Mouse (Mus musculus) kidney, embryonic 16.5 days (tissue): Measurements from ENCODE around the gene B3galt4. TPM values are rescaled to one million over a fixed set of nuclear protein-coding genes. Genes with fewer than 3 reads are reported as not detected.
A peak's percentile ranks its signal among the peaks of the same experiment; 100 is the strongest.

ENCODE experiments used
- ATAC-seq: fragments of 200-750 bp; cut with Nextera tagmentation; 2 replicates; pipeline ENCODE4 v1.8.0; 2017; ENCODE audit warnings: moderate TSS enrichment; ENCODE audit not compliant: low FRiP score, low TSS enrichment
- H3K27ac ChIP-seq: fragments of 300-500 bp; sonication (generic); 2 replicates; pipeline ENCODE4 v1.5.1; 2014; ENCODE audit warnings: low read length
- H3K27me3 ChIP-seq: fragments of 300-500 bp; sonication (generic); 2 replicates; pipeline ENCODE4 v1.6.1; 2014; ENCODE audit warnings: low read length, control low read depth, mixed read lengths; ENCODE audit not compliant: insufficient read depth
- H3K36me3 ChIP-seq: fragments of 300-500 bp; sonication (generic); 2 replicates; pipeline ENCODE4 v1.6.1; 2014; ENCODE audit warnings: low read length, control low read depth, mixed read lengths; ENCODE audit not compliant: insufficient read depth
- H3K4me1 ChIP-seq: fragments of 300-500 bp; sonication (generic); 2 replicates; pipeline ENCODE4 v1.6.1; 2014; ENCODE audit warnings: low read length, control low read depth, mixed read lengths; ENCODE audit not compliant: insufficient read depth
- H3K4me2 ChIP-seq: fragments of 300-500 bp; sonication (generic); replicated peaks from 2 replicates; pipeline ENCODE4 v1.6.1; 2014; ENCODE audit warnings: low read depth, low read length
- H3K4me3 ChIP-seq: fragments of 300-500 bp; sonication (generic); 2 replicates; pipeline ENCODE4 v1.5.1; 2014; ENCODE audit warnings: mild to moderate bottlenecking, low read length
- H3K9ac ChIP-seq: fragments of 300-500 bp; sonication (generic); replicated peaks from 2 replicates; pipeline ENCODE4 v1.6.1; 2014; ENCODE audit warnings: low read length
- H3K9me3 ChIP-seq: fragments of 300-500 bp; sonication (generic); 2 replicates; pipeline ENCODE4 v1.6.1; 2016; ENCODE audit warnings: low read length, control low read depth
- WGBS: fragments of 180-500 bp; shearing (Covaris S2); extraction: QIAGEN DNeasy Blood & Tissue Kit; methylation state at CpG from one replicate; pipeline ENCODE4 v1.1.7; 2014; 5-methylcytosine and 5-hydroxymethylcytosine counted together
- polyA plus RNA-seq: library from polyadenylated mRNA; unstranded; fragments of >200 nt; fragmentation: Nextera tagmentation; extraction: Ambion mirVana; gene quantifications from 2 replicates; pipeline ENCODE4 v1.2.1, GENCODE M21; 2015

B3galt4 gene
- polyA plus RNA-seq, 1 experiment from 2014 or later: 6.9 TPM

DNA sequence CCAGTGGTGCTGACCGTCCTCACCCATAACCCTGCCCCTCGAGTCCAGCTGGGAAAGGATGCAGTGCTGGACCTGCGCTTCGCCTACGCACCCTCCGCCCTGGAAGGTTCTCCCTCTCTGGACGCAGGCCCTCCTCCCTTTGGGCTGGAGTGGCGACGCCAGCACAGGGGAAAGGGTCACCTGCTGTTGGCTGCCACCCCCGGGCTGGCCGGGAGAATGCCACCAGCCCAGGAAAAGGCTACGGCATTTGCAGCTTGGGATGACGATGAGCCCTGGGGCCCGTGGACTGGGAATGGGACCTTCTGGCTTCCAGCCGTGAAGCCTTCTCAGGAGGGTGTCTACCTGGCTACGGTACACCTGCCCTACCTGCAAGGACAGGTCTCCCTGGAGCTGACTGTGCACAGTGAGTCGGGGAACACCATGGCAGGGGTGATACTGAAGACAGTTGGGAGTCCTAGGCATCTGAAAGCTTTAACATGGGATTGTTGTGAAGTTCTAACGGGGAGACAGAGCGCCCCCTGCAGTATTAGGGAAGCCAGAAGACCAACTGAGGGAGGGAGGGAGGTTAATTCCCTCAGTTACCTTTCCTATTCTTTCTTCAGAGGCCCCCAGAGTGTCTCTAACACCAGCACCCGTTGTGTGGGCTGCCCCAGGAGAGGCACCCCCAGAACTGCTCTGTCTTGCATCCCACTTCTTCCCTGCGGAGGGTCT lies 25.7 kb downstream of the B3galt4 start:
- WGBS: 82% methylated on average over 20 of the region's 21 CpGs
- Histone ChIP-seq H3K27me3 (no peaks in the 10 kb centered on the region), H3K36me3 (peaks cover 7% of the 10 kb centered on the region; the same call in 1 of the 2 replicates), H3K4me3 (no peak overlapping the region), H3K9me3 (no peaks in the 10 kb centered on the region), H3K4me1 (peaks cover 14% of the 10 kb centered on the region), H3K4me2 (no peak overlapping the region), H3K9ac (no peak overlapping the region), H3K27ac (no peak overlapping the region)
- ATAC-seq: no peak

GRCm38 (mm10) chr17:33924577-33925283 lies 26.6 kb downstream of the B3galt4 start:
- WGBS: 90% methylated on average over 10 of the region's 10 CpGs
- Histone ChIP-seq H3K27me3 (no peaks in the 10 kb centered on the region), H3K27ac (no peak overlapping the region), H3K4me2 (no peak overlapping the region), H3K9ac (no peak overlapping the region), H3K9me3 (no peaks in the 10 kb centered on the region), H3K4me1 (peaks cover 12% of the 10 kb centered on the region), H3K4me3 (no peak overlapping the region), H3K36me3 (peaks cover 7% of the 10 kb centered on the region; the same call in 1 of the 2 replicates)
- no peak for ATAC-seq

DNA sequence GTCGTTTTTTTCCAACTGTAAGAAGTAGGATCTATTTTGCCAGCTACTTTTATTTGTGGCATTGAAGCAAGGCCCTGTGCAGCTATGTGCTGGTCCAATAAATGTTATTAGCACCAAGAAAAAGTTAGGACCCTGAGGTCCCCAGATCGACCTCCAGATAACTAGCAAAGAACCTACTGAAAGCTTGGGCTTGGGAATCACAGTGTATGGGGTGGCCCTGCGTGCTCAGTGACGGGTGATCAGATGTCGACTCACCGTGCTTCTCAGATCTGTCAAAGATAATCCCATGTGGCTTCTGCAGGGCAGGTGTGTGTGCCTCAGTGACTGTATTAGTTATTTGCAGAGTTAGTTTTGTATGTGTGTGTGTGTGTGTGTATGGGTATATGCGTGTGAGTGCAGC lies 29.9 kb downstream of the B3galt4 start:
- H3K9ac ChIP-seq: no peak overlapping the region
- ATAC-seq: no peak
- H3K27ac ChIP-seq: no peak overlapping the region
- WGBS: 85% methylated on average over 7 of the region's 7 CpGs
- H3K4me2 ChIP-seq: no peak overlapping the region
- no peaks in the 10 kb centered on the region for H3K27me3 ChIP-seq
- no peak overlapping the region for H3K4me3 ChIP-seq
- peaks cover 21% of the 10 kb centered on the region for H3K4me1 ChIP-seq
- no peaks in the 10 kb centered on the region for H3K9me3 ChIP-seq
- H3K36me3 ChIP-seq: peaks cover 15% of the 10 kb centered on the region; the same call in 1 of the 2 replicates

DNA sequence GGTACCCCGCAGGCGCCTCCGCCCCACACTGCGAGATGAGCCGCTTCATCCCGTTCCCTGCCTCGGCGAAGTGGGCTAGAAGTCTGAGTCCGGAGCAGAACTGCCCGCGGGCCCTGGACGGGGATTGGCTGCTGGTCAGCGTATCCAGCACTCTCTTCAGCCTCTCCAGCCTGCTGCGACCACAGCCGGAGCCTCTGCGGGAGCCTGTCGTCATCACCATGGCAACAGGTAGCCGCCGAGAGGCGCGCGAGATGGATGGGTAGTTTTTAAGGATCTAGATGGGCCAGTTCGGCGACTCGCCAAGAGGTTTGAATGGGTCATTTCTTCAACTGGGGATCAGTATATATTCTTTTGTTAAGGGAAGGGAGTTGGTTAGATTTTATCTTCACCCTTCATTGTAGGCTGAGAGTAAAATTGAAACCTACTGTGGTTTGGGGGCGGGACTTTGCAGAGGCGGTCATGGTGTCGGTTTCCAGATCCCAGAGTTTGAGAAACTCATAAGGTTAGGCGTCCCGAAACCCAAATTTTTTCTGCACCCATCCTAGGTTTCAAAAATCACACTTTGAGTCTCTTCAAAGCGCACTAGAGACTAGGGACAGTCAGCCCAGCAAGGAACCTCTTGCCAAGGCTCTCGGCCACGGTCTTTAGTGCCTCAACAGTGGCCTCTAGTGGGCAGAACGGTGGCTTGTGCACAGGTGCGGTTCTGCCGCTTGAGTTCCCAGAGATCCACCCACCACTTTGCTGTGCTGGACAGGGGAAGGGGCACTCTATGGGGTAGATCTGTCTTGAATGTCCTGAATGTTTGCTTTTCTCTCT lies 30.8 kb downstream of the B3galt4 start:
- WGBS: under 1% methylated on average over 36 of the region's 36 CpGs
- H3K4me1 ChIP-seq: peaks cover 22% of the 10 kb centered on the region
- peak overlapping the region; percentile 70 for H3K9ac ChIP-seq
- peaks cover 9% of the 10 kb centered on the region; the same call in 1 of the 2 replicates for H3K36me3 ChIP-seq
- no peaks in the 10 kb centered on the region for H3K27me3 ChIP-seq
- ATAC-seq: peak; percentile 64
- H3K27ac ChIP-seq: peak overlapping the region; percentile 79
- H3K4me2 ChIP-seq: peak overlapping the region; percentile 76
- peak overlapping the region; percentile 76 for H3K4me3 ChIP-seq
- H3K9me3 ChIP-seq: no peaks in the 10 kb centered on the region

DNA sequence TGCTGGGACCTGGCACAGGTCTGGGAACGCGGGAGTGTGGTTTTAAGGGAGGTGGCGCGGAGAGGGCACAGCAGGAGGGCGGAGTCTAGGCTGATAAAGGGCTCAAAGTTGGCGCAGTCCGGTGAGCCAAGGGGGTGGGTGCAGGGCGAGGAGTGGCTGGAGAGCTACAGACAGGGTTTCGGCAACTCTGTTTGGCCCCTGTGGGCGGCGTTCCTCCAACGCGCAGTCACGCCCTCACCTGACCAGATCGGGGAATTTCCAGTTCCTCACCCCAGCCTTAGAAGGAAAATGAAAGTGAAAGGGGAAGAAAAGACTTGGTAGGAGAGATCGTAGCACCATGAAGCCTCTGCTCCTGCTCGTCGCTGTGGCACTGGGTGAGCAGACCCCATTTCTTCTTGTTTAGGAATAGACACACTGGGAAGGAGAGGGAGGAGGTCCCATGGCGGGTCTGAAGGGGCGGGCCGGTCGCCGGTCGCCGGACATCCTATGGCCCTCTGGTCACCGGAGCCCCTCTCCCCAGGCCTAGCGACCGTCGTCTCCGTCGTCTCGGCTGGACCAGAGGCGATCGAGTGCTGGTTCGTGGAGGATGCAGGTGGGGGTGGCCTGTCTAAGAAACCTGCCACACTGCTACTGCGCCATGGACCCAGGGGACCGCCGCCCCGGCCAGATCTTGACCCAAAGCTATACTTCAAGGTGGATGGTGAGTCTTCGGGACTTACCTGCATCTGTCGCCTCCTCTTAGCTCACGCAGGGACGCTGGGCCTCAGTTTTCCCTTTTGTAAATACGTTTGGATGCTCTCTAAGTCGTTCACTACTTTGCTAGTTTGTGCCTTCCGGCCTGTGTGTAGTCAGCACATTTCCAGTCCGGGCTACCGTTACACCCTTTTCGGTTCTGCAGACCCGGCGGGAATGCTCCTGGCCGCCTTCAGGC lies 31.7 kb downstream of the B3galt4 start:
- Histone ChIP-seq H3K4me1 (peaks cover 31% of the 10 kb centered on the region), H3K9ac (peak overlapping the region; percentile 70), H3K9me3 (no peaks in the 10 kb centered on the region), H3K27me3 (no peaks in the 10 kb centered on the region), H3K36me3 (peaks cover 12% of the 10 kb centered on the region; the same call in 1 of the 2 replicates), H3K4me3 (peak overlapping the region; percentile 76), H3K4me2 (peak overlapping the region; percentile 76), H3K27ac (peak overlapping the region; percentile 79)
- no peak for ATAC-seq
- under 1% methylated on average over 52 of the region's 52 CpGs for WGBS

GRCm38 (mm10) chr17:33918293-33919203 lies 32.7 kb downstream of the B3galt4 start:
- Histone ChIP-seq H3K4me2 (peak overlapping the region; percentile 76), H3K9me3 (no peaks in the 10 kb centered on the region), H3K27me3 (no peaks in the 10 kb centered on the region), H3K4me3 (peak overlapping the region; percentile 76), H3K36me3 (peaks cover 23% of the 10 kb centered on the region), H3K27ac (0 out of 2 replicates have a peak overlapping the region, but pooled peaks have one; percentile 23), H3K4me1 (peaks cover 34% of the 10 kb centered on the region), H3K9ac (peak overlapping the region; percentile 70; the same call in 1 of the 2 replicates)
- ATAC-seq: no peak
- 63% methylated on average over 37 of the region's 37 CpGs for WGBS

- 86% methylated on average over 18 of the region's 18 CpGs for WGBS
- Histone ChIP-seq H3K27ac (no peak overlapping the region), H3K4me3 (no peak overlapping the region), H3K36me3 (peaks cover 29% of the 10 kb centered on the region), H3K27me3 (no peaks in the 10 kb centered on the region), H3K9me3 (no peaks in the 10 kb centered on the region), H3K9ac (no peak overlapping the region), H3K4me2 (no peak overlapping the region), H3K4me1 (peaks cover 34% of the 10 kb centered on the region)
- no peak for ATAC-seq
Observed at GRCm38 (mm10) chr17:33917656-33918292, 33.5 kb downstream of the B3galt4 start.
